Mouse (Mus musculus) stomach, embryonic 15.5 days (tissue): ENCODE measurements at regions not wholly inside any gene's neighbourhood (a gene's known extent, or its start where the extent isn't known, plus 50 kb on each side); places are given as distances from the start of the nearest gene placed in this dataset.

Source experiments
- ATAC-seq: fragments of 200-750 bp; cut with Nextera tagmentation; 2 replicates; pipeline ENCODE4 v1.8.0; 2017; ENCODE audit warnings: low read depth, moderate number of reproducible peaks, moderate TSS enrichment; ENCODE audit not compliant: insufficient read depth, low FRiP score
- H3K27ac ChIP-seq: fragments of 300-500 bp; sonication (generic); 2 replicates; pipeline ENCODE4 v1.5.1; 2015; ENCODE audit warnings: mild to moderate bottlenecking, inconsistent platforms
- H3K27me3 ChIP-seq: fragments of 300-500 bp; sonication (generic); replicated peaks from 2 replicates; pipeline ENCODE4 v1.6.1; 2015; ENCODE audit warnings: inconsistent platforms
- H3K36me3 ChIP-seq: fragments of 300-500 bp; sonication (generic); 2 replicates; pipeline ENCODE4 v1.6.1; 2015; ENCODE audit warnings: inconsistent platforms
- H3K4me1 ChIP-seq: fragments of 300-500 bp; sonication (generic); 2 replicates; pipeline ENCODE4 v1.6.1; 2015; ENCODE audit warnings: inconsistent platforms
- H3K4me2 ChIP-seq: fragments of 300-500 bp; sonication (generic); 2 replicates; pipeline ENCODE4 v1.6.1; 2015; ENCODE audit warnings: mild to moderate bottlenecking, inconsistent platforms
- H3K4me3 ChIP-seq: fragments of 300-500 bp; sonication (generic); replicated peaks from 2 replicates; pipeline ENCODE4 v1.5.1; 2015; ENCODE audit warnings: inconsistent platforms
- H3K9ac ChIP-seq: fragments of 300-500 bp; sonication (generic); 2 replicates; pipeline ENCODE4 v1.6.1; 2015; ENCODE audit warnings: inconsistent platforms
- H3K9me3 ChIP-seq: fragments of 300-500 bp; sonication (generic); 2 replicates; pipeline ENCODE4 v1.6.1; 2016; ENCODE audit warnings: inconsistent platforms
- WGBS: fragments of 180-500 bp; shearing (Covaris S2); methylation state at CpG from one replicate; pipeline ENCODE4 v1.1.7; 2015; 5-methylcytosine and 5-hydroxymethylcytosine counted together

DNA sequence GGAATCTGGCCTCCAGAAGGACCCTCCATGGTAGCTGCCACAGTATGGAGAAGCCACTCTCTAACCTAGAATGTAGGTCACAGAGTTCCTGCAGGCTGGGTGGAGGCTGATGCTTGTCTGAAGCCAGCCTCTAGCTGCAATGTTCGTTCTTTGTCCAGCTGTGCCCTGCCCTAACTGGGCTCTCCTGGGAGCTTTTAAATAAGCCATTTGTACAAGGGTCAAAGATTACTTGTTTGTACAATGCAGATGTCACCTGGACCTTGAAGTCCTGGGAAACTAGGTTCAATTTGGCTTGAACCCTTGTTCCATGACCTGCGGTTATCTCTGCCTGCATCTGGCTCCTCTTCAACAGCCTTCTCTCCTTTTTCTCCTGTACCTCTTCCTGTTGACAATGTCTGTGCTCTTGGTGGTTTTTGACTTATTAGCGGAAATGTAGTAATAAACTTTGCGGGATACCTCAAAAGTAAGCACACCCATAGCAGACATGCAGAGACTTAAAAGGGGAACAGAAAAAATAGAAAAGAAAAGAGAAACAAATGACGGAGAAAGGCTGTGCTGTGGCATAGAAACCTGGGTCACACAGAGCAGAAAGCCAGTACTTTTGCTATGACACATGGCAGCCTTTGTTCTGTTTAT, 163.1 kb upstream of the Tgfbr2 start:
- Histone ChIP-seq H3K9ac (no peak overlapping the region), H3K4me3 (no peak overlapping the region), H3K36me3 (no peaks in the 10 kb centered on the region), H3K27me3 (no peaks in the 10 kb centered on the region), H3K4me1 (0 out of 2 replicates have a peak, but pooled peaks cover 3% of the 10 kb centered on the region), H3K27ac (no peak overlapping the region), H3K9me3 (no peaks in the 10 kb centered on the region), H3K4me2 (no peak overlapping the region)
- WGBS: 75% methylated on average over 5 of the region's 5 CpGs
- ATAC-seq: no peak

DNA sequence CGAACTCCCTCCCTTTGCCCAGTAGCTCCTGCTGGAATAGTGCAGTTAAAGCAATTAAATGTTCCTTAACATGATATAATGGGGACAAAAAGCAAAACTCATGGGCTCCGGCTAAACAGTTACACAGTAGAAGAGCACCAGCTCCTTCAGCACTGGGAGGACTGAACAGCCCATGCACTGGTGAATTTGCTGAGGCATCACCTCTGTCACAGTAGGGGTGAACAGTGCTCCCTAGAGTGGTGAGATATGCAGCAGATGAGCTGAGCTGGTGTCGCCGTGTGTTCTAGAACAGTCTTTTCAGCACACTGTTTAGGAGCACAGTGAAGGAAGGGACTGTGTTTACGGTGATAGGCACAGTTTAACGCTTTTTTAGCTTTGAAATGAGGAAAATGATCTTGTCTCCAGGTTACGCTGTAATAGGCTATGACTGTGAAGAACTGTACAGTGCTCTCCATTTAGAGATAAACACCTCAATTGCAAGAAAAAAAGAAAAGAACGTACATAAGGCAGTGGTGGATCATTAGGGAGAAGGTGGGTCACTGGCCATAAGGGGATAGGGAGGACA, 162.4 kb upstream of the Tgfbr2 start:
- ATAC-seq: no peak
- Histone ChIP-seq H3K27me3 (no peaks in the 10 kb centered on the region), H3K9ac (no peak overlapping the region), H3K4me2 (no peak overlapping the region), H3K36me3 (no peaks in the 10 kb centered on the region), H3K27ac (no peak overlapping the region), H3K4me3 (no peak overlapping the region), H3K9me3 (no peaks in the 10 kb centered on the region), H3K4me1 (0 out of 2 replicates have a peak, but pooled peaks cover 3% of the 10 kb centered on the region)
- WGBS: 87% methylated on average over 8 of the region's 8 CpGs

DNA sequence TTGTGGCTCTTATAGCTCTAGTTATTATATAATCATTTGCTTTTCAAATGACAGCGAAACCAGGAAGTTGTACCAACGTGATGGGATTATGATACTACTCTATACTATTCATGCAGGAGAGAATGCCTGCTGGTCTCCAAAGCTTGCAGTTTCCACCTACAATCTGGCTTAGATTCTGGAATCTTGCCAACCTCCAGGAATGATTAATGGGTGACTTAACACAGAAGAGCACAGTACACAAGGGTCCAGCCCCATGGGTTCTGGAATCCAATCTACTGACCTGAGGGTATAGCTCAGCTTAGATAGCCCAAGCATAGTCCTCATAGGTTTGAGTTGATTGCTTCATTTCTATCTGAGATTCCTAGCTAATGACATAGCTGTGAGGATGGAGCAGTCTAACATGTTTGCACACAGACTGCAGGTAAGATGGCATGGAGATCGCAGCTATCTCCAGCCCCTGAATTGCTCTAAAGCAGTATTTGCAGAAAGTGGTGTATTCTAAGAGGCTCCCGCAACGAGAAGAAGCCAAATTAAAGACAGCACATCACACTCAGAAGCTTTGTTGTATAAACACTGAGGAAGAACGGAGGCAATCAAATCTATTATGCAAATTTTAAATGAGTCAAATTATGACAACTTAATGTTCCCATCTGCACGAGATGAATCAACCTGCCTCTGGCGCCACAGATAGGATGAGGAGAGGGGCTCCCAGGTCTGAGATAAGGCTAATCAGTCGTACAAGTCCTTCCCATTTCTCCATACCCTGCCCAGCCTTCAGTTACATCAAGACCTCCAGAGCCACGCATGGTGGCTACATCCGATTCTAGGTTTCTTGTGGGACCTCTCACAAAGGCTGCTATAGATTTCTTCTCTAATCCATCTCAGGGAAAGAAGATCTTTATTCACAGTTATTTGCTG, 160.7 kb upstream of the Tgfbr2 start:
- ATAC-seq: no peak
- H3K36me3 ChIP-seq: no peaks in the 10 kb centered on the region
- H3K4me2 ChIP-seq: no peak overlapping the region
- WGBS: 80% methylated on average over 11 of the region's 11 CpGs
- H3K4me3 ChIP-seq: no peak overlapping the region
- no peaks in the 10 kb centered on the region for H3K27me3 ChIP-seq
- no peak overlapping the region for H3K9ac ChIP-seq
- H3K9me3 ChIP-seq: no peaks in the 10 kb centered on the region
- H3K27ac ChIP-seq: no peak overlapping the region
- H3K4me1 ChIP-seq: 0 out of 2 replicates have a peak, but pooled peaks cover 3% of the 10 kb centered on the region

DNA sequence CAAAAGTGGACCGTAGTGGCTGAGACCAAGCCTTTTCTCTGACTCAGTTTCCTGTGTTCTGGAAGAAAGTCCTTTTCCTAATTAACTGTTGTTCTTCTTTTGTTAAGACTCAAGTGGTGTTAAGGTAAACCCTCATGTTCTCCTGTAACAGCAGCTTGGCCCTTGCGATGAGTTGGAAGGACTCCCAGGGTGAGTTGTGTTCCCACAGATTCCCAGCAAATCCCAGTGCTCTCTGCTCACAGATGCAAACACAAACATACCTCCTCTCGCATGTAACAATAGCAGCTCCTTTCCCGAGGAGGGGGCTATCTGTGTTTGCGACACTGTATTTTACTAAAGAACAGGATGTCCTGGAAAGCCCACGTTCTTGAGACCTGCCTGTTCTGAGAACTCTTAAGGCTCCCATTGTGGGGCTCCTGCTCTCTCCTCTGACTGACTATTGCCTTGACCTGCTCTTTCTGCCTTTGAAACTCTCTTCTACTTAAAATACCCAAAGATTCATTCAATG, 158.8 kb upstream of the Tgfbr2 start:
- Histone ChIP-seq H3K36me3 (no peaks in the 10 kb centered on the region), H3K27me3 (no peaks in the 10 kb centered on the region), H3K9me3 (no peaks in the 10 kb centered on the region), H3K27ac (no peak overlapping the region), H3K9ac (no peak overlapping the region), H3K4me3 (no peak overlapping the region), H3K4me1 (0 out of 2 replicates have a peak, but pooled peaks cover 3% of the 10 kb centered on the region), H3K4me2 (no peak overlapping the region)
- no peak for ATAC-seq
- WGBS: 60% methylated on average over 6 of the region's 6 CpGs

DNA sequence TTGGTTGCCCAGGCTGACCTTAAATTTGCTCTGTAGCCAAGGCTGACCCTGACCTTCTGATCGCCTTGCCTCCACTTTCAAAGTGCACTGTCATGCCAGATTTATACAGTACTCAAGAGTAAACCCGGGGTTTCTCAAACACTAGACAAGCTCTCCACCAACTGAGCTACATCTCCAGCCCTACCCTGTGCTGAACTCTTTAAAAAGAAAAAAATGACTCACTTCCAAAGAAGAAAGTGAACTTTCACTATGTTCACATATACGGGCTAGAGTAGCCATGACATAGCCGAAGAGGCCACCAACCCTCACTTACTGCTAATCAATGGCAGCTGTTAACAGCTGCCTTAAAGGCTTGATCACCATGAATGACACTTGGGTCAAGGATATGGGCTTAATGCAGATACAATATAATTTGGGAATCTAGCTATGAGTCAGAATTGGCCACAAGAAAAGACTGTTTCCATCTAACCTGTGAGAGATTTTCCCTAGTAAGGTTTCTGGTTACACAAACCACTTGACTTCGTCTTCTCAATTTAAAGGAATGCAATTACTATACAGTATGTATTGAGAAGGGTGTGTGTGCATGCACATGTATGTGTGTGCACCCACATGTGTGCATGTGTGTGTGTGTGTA, 157.4 kb upstream of the Tgfbr2 start:
- Histone ChIP-seq H3K27ac (no peak overlapping the region), H3K4me1 (0 out of 2 replicates have a peak, but pooled peaks cover 3% of the 10 kb centered on the region), H3K36me3 (no peaks in the 10 kb centered on the region), H3K9ac (no peak overlapping the region), H3K9me3 (no peaks in the 10 kb centered on the region), H3K4me3 (no peak overlapping the region), H3K27me3 (no peaks in the 10 kb centered on the region), H3K4me2 (no peak overlapping the region)
- no peak for ATAC-seq
- WGBS: 85% methylated on average over 5 of the region's 5 CpGs

DNA sequence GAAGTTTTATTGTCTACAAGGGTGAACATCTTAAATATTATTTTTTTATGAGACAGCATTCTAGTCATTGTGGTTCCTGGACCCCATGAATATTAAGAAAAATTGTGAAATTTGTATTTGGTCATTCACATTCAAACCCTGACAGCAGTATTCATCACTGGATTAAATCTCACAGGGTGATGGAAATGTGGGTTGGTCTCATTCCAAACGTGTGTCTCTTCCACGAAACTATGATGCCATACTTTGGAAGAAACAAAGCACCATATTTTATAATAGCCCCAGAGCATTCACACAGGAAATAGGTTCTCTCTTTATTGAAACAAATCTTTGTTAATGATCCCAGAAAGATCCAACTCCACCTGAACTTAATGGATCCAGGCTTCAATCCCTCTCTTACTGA, 156.2 kb upstream of the Tgfbr2 start:
- no peak overlapping the region for H3K27ac ChIP-seq
- no peaks in the 10 kb centered on the region for H3K27me3 ChIP-seq
- H3K4me1 ChIP-seq: 0 out of 2 replicates have a peak, but pooled peaks cover 3% of the 10 kb centered on the region
- H3K9me3 ChIP-seq: no peaks in the 10 kb centered on the region
- WGBS: 56% methylated on average over 2 of the region's 2 CpGs
- no peaks in the 10 kb centered on the region for H3K36me3 ChIP-seq
- no peak for ATAC-seq
- no peak overlapping the region for H3K4me3 ChIP-seq
- H3K4me2 ChIP-seq: no peak overlapping the region
- no peak overlapping the region for H3K9ac ChIP-seq

DNA sequence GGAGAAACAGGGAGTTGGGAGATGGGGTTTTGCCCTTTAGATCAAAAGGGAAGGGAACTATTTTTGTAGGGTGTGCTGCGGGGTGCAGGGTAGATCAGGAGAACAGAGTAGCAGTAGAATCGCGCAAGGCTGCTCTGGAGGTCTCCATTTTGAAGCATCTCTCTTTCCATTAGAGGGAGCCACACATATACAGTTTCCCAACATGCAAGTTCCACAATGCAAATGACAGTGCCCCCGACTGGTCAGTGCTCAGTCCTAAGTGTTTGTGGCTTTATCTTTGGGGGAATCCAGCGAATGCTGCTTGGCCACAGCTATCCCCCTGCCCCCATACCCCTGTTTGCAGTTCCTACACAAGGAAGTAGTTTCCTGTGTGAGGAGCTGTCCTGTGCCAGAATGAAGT, 155.6 kb upstream of the Tgfbr2 start:
- Histone ChIP-seq H3K9ac (no peak overlapping the region), H3K9me3 (no peaks in the 10 kb centered on the region), H3K4me3 (no peak overlapping the region), H3K27ac (no peak overlapping the region), H3K4me1 (0 out of 2 replicates have a peak, but pooled peaks cover 3% of the 10 kb centered on the region), H3K36me3 (no peaks in the 10 kb centered on the region), H3K27me3 (no peaks in the 10 kb centered on the region), H3K4me2 (no peak overlapping the region)
- no peak for ATAC-seq
- 54% methylated on average over 5 of the region's 5 CpGs for WGBS

DNA sequence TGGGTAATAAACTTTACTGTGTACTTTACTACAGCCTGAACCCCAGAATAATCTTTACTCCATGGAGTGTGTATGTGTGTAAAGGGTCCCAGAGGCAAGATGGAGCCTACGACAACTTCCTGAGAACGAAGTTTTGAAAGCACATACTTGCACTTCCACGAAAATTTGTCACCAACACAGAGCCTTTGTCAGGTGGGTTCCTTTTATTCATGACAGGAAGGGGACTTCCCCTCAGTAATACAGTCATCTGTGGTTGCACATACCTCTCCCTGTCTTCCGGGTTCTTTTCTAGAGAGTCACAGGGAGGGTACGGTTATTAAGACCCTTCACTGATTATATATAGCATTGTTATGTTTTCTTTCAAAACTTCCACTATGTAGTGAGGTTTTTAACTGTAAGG, 154.0 kb upstream of the Tgfbr2 start:
- no peaks in the 10 kb centered on the region for H3K36me3 ChIP-seq
- H3K9ac ChIP-seq: no peak overlapping the region
- no peak overlapping the region for H3K4me2 ChIP-seq
- no peaks in the 10 kb centered on the region for H3K27me3 ChIP-seq
- 0 out of 2 replicates have a peak, but pooled peaks cover 3% of the 10 kb centered on the region for H3K4me1 ChIP-seq
- no peak for ATAC-seq
- WGBS: 76% methylated on average over 5 of the region's 5 CpGs
- no peaks in the 10 kb centered on the region for H3K9me3 ChIP-seq
- no peak overlapping the region for H3K27ac ChIP-seq
- no peak overlapping the region for H3K4me3 ChIP-seq

DNA sequence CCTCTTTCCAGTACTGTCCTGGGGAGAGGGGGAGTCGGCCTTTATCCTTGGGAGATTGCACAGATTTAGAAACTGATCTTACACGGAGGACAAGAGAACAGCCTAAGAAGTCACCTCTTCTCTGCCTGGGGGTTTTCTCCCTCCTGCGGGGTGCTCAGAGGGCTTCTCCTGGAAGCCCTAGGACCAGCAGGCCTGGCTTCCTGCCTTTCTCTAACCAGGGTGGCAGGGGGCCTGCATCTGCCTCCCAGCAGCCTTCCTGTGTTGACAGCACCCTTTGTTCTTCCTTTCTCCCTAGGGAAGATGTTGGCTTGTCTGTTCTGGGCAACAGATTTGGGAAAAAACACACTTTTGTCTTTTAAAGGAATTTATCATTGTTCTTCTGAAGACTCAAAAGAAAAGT, 153.0 kb upstream of the Tgfbr2 start:
- 35% methylated on average over 3 of the region's 3 CpGs for WGBS
- H3K27me3 ChIP-seq: no peaks in the 10 kb centered on the region
- H3K36me3 ChIP-seq: no peaks in the 10 kb centered on the region
- no peak overlapping the region for H3K9ac ChIP-seq
- no peak for ATAC-seq
- H3K9me3 ChIP-seq: no peaks in the 10 kb centered on the region
- H3K4me3 ChIP-seq: no peak overlapping the region
- no peak overlapping the region for H3K27ac ChIP-seq
- H3K4me1 ChIP-seq: no peaks in the 10 kb centered on the region
- no peak overlapping the region for H3K4me2 ChIP-seq

DNA sequence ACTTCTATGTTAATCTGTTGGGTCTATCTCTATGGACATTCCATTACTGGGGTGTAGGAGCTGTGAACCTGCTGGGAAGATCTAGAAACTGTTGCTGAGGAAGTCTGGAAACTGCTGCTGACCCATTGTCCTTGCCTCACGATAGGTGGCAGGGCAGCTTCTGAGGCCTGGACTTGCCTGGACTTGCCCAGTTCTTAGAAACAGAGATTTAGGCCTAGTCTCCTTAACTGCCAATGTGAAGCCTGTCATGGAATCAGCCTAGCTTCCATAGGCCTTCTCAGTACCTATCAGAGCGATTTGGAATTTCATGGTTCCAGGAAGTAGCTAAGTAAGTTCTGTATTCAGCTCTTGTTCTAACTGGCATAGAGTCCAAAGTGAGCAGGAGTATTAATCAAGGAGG, 151.9 kb upstream of the Tgfbr2 start:
- Histone ChIP-seq H3K27ac (no peak overlapping the region), H3K4me3 (no peak overlapping the region), H3K4me2 (no peak overlapping the region), H3K9ac (no peak overlapping the region), H3K36me3 (no peaks in the 10 kb centered on the region), H3K27me3 (no peaks in the 10 kb centered on the region), H3K4me1 (no peaks in the 10 kb centered on the region), H3K9me3 (no peaks in the 10 kb centered on the region)
- no peak for ATAC-seq
- WGBS: 83% methylated on average over 2 of the region's 2 CpGs

DNA sequence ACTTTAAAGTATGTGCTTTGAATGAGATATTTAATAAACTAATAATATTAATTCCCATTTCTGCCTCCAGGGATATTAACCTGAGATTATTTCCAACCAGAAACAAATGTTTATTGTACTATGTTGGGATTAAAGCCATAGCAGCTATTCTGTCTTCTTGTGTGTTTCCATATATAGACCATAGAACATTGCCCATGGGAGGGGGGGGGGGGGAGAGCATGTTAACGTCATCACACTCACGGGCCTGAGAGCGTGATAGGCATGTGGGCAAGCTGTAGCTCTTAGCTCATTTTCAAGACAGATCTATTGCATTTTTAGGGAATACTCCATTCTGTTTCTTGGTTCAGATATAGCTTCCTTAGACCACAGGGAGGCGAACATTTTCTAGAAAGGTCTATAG, 149.8 kb upstream of the Tgfbr2 start:
- 70% methylated on average over 4 of the region's 4 CpGs for WGBS
- Histone ChIP-seq H3K27ac (no peak overlapping the region), H3K4me1 (no peaks in the 10 kb centered on the region), H3K4me2 (no peak overlapping the region), H3K27me3 (no peaks in the 10 kb centered on the region), H3K9ac (no peak overlapping the region), H3K36me3 (no peaks in the 10 kb centered on the region), H3K4me3 (no peak overlapping the region), H3K9me3 (no peaks in the 10 kb centered on the region)
- ATAC-seq: no peak
